Mouse (Mus musculus) embryonic facial prominence, embryonic 14.5 days (tissue): ENCODE results near the gene Cdh24. TPM values are rescaled to one million over a fixed set of nuclear protein-coding genes. Genes with fewer than 3 reads are reported as not detected.

Experiments used
- ATAC-seq: fragments of 200-750 bp; cut with Nextera tagmentation; 2 replicates; pipeline ENCODE4 v1.8.0; 2017; ENCODE audit warnings: low read depth, moderate number of reproducible peaks, moderate TSS enrichment
- DNase-seq: peaks from one replicate; pipeline ENCODE4 v3.0.0-alpha.2; 2015; ENCODE audit warnings: low spot score
- H3K27ac ChIP-seq: fragments of 300-500 bp; sonication (generic); replicated peaks from 2 replicates; pipeline ENCODE4 v1.5.1; 2014; ENCODE audit warnings: low read depth, mild to moderate bottlenecking, low read length, moderate library complexity
- H3K27me3 ChIP-seq: fragments of 300-500 bp; sonication (generic); replicated peaks from 2 replicates; pipeline ENCODE4 v1.6.1; 2014; ENCODE audit warnings: low read length; ENCODE audit not compliant: control insufficient read depth, insufficient read depth
- H3K36me3 ChIP-seq: fragments of 300-500 bp; sonication (generic); 2 replicates; pipeline ENCODE4 v1.6.1; 2014; ENCODE audit warnings: low read length, mixed read lengths; ENCODE audit not compliant: control insufficient read depth, insufficient read depth
- H3K4me1 ChIP-seq: fragments of 300-500 bp; sonication (generic); 2 replicates; pipeline ENCODE4 v1.6.1; 2014; ENCODE audit warnings: antibody characterized with exemption, low read length; ENCODE audit not compliant: control insufficient read depth, insufficient read depth
- H3K4me2 ChIP-seq: fragments of 300-500 bp; sonication (generic); 2 replicates; pipeline ENCODE4 v1.6.1; 2014; ENCODE audit warnings: low read depth, mild to moderate bottlenecking, low read length, moderate library complexity, mixed read lengths
- H3K4me3 ChIP-seq: fragments of 300-500 bp; sonication (generic); 2 replicates; pipeline ENCODE4 v1.5.1; 2014; ENCODE audit warnings: low read depth, mild to moderate bottlenecking, low read length
- H3K9ac ChIP-seq: fragments of 300-500 bp; sonication (generic); 2 replicates; pipeline ENCODE4 v1.6.1; 2014; ENCODE audit warnings: low read depth, mild to moderate bottlenecking, low read length, moderate library complexity, mixed read lengths
- H3K9me3 ChIP-seq: fragments of 300-500 bp; sonication (generic); 2 replicates; pipeline ENCODE4 v1.6.1; 2016; ENCODE audit warnings: low read length; ENCODE audit not compliant: control insufficient read depth
- WGBS: fragments of 180-500 bp; shearing (Covaris S2); extraction: QIAGEN DNeasy Blood & Tissue Kit; methylation state at CpG from one replicate; pipeline ENCODE4 v1.1.7; 2014; 5-methylcytosine and 5-hydroxymethylcytosine counted together
- microRNA counts: library from miRNA; unstranded; fragments of <30 nt; microRNA quantifications from one replicate; lab custom pipeline; 2017
- microRNA-seq: library from miRNA; unstranded; fragments of <30 nt; microRNA quantifications from one replicate; pipeline ENCODE4, GENCODE M21; 2016; ENCODE audit warnings: borderline number of aligned reads
- polyA plus RNA-seq: library from polyadenylated mRNA; unstranded; fragments of >200 nt; fragmentation: Nextera tagmentation; extraction: Ambion mirVana; gene quantifications from 2 replicates; pipeline ENCODE4 v1.2.1, GENCODE M21; 2014

Gene Cdh24
- polyA plus RNA-seq, 1 experiment from 2014 or later: 3.9 TPM

GRCm38 (mm10) chr14:54594631-54595414, 46.3 kb downstream of the Cdh24 start:
- DNase-seq (no peak), ATAC-seq (no peak)
- Histone ChIP-seq H3K9me3 (no peaks in the 10 kb centered on the region), H3K9ac (peak overlapping the region; percentile 42; the same call in 1 of the 2 replicates), H3K4me1 (no peaks in the 10 kb centered on the region), H3K27me3 (no peaks in the 10 kb centered on the region), H3K27ac (no peak overlapping the region), H3K4me3 (no peak overlapping the region), H3K4me2 (no peak overlapping the region), H3K36me3 (peaks cover 18% of the 10 kb centered on the region)
- WGBS: 67% methylated on average over 27 of the region's 28 CpGs

DNA sequence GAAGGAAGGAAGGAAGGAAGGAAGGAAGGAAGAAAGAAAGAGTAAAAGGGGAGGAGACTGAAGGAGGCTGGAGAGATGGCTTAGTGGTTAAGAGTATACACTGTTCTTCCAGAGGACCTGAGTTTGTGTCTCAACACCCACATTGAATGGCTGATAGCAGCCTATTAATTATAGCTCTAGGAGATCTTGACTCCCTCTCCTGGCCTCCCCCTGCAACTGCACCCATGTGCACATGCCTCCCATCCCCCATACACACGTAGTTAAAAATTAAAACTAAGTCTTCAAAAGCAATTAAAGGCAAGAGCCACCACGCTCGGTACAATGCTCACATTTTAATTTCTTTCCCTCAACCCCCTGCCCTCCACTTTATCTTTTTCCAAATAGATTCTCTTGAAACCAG, 47.1 kb downstream of the Cdh24 start:
- H3K27ac ChIP-seq: no peak overlapping the region
- no peak overlapping the region for H3K9ac ChIP-seq
- no peaks in the 10 kb centered on the region for H3K4me1 ChIP-seq
- WGBS: 93% methylated on average over 3 of the region's 3 CpGs
- DNase-seq (no peak), ATAC-seq (no peak)
- no peaks in the 10 kb centered on the region for H3K9me3 ChIP-seq
- H3K4me2 ChIP-seq: no peak overlapping the region
- peaks cover 18% of the 10 kb centered on the region for H3K36me3 ChIP-seq
- no peak overlapping the region for H3K4me3 ChIP-seq
- H3K27me3 ChIP-seq: no peaks in the 10 kb centered on the region

DNA sequence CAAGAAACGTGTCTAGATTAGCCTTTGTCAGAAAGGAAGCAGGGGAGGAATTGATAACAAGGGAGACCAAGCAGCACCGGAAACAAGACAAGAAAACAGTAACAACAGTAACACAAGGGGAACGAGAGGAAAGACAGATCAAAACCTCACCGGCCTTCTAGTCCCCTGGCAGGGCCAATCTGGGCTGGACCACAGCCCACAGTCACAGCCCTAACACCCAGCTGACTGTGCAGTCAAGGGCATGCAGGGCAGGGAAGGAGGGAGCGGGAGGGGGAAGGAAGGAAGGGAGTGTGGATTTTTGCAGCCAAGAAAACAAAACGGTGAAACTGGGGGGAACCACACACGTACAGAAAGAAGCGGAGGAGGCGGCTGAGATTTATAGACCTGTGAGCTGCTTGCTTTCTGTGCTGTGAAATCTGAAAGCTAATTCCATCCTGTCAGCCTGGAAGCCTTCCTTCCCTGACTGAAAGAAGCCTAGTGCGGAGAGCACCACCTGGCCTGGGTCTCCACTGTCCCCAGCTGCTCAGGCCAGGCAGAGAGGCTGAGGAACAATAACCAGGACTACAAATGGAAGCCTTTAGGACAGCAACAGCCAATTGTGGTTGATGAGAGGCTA, 48.7 kb downstream of the Cdh24 start:
- Histone ChIP-seq H3K36me3 (peaks cover 21% of the 10 kb centered on the region), H3K9ac (0 out of 2 replicates have a peak overlapping the region, but pooled peaks have one; percentile 14), H3K27me3 (no peaks in the 10 kb centered on the region), H3K9me3 (no peaks in the 10 kb centered on the region), H3K4me2 (no peak overlapping the region), H3K27ac (peak overlapping the region; percentile 39; the same call in 1 of the 2 replicates), H3K4me3 (no peak overlapping the region), H3K4me1 (no peaks in the 10 kb centered on the region)
- DNase-seq (no peak), ATAC-seq (no peak)
- 68% methylated on average over 10 of the region's 10 CpGs for WGBS

- no peaks in the 10 kb centered on the region for H3K4me1 ChIP-seq
- no peaks in the 10 kb centered on the region for H3K9me3 ChIP-seq
- peaks cover 23% of the 10 kb centered on the region for H3K36me3 ChIP-seq
- 86% methylated on average over 16 of the region's 16 CpGs for WGBS
- H3K27me3 ChIP-seq: no peaks in the 10 kb centered on the region
- no peak overlapping the region for H3K9ac ChIP-seq
- DNase-seq: no peak
- H3K4me2 ChIP-seq: no peak overlapping the region
- no peak overlapping the region for H3K27ac ChIP-seq
- H3K4me3 ChIP-seq: no peak overlapping the region
- no peak for ATAC-seq
Observed at GRCm38 (mm10) chr14:54591056-54591455, 50.1 kb downstream of the Cdh24 start.

GRCm38 (mm10) chr14:54583681-54584338, 57.4 kb downstream of the Cdh24 start:
- Histone ChIP-seq H3K27me3 (no peaks in the 10 kb centered on the region), H3K9me3 (no peaks in the 10 kb centered on the region), H3K36me3 (peaks cover 31% of the 10 kb centered on the region; the same call in 1 of the 2 replicates), H3K4me3 (no peak overlapping the region), H3K4me2 (no peak overlapping the region), H3K27ac (no peak overlapping the region), H3K4me1 (no peaks in the 10 kb centered on the region), H3K9ac (no peak overlapping the region)
- DNase-seq: peak; percentile 66
- peak; percentile 48; the same call in 1 of the 2 replicates for ATAC-seq
- 40% methylated on average over 7 of the region's 7 CpGs for WGBS

DNA sequence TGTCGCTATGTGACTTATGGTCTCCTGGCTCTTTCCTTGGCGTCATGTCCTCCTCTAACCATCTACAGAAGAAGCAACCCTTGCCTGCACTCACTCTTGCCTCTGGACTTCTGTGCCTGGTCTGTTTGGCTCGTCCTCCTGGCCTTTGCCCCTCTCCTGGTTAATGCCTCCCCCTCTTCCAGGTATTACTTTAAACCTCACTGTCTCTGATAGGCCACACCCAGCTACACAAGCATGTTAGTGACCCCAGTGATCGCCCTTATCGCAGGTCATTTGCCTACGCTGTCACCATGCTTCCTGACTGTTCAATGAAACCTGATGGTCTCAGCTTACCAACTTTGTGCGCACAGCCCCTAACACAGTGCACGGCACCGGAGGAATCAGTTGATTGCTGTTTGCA, 58.6 kb downstream of the Cdh24 start:
- WGBS: 88% methylated on average over 9 of the region's 9 CpGs
- no peak for DNase-seq
- Histone ChIP-seq H3K27ac (no peak overlapping the region), H3K4me1 (no peaks in the 10 kb centered on the region), H3K4me3 (no peak overlapping the region), H3K27me3 (no peaks in the 10 kb centered on the region), H3K9ac (no peak overlapping the region), H3K9me3 (no peaks in the 10 kb centered on the region), H3K4me2 (no peak overlapping the region), H3K36me3 (peaks cover 29% of the 10 kb centered on the region; the same call in 1 of the 2 replicates)
- no peak for ATAC-seq

MicroRNAs encoded within 50 kb of the gene (microRNA counts, 519-probe panel; counts per million panel counts)
- microRNA mmu-miR-686 (lab: Ali Mortazavi, UCI): 19.3 counts per million

Small RNA genes lying within 50 kb of the gene (microRNA-seq; reads per million reads assigned to microRNA genes)
- gene Mir686: not detected
- gene Mir6948: 0.50 reads per million

Other genes starting within 250 kb of the Cdh24 start
- 6.3 and 7.7 TPM in 2 replicates for gene Slc7a7, start 223.6 kb downstream of the Cdh24 start, polyA plus RNA-seq
- gene Mrpl52, start 214.5 kb downstream of the Cdh24 start, polyA plus RNA-seq: 226 and 241 TPM in 2 replicates
- gene Mmp14, start 209.8 kb downstream of the Cdh24 start, polyA plus RNA-seq: 235 and 254 TPM in 2 replicates
- gene Lrp10, start 177.2 kb downstream of the Cdh24 start, polyA plus RNA-seq: 41.0 and 43.4 TPM in 2 replicates
- gene Rem2, start 165.3 kb downstream of the Cdh24 start, polyA plus RNA-seq: 1.7 and 2.1 TPM in 2 replicates
- gene Prmt5, start 123.8 kb downstream of the Cdh24 start, polyA plus RNA-seq: 65.3 and 75.7 TPM in 2 replicates
- 40.4 and 44.3 TPM in 2 replicates for gene Haus4, start 86.7 kb downstream of the Cdh24 start, polyA plus RNA-seq
- 10.7 and 11.7 TPM in 2 replicates for gene Ajuba, start 63.8 kb downstream of the Cdh24 start, polyA plus RNA-seq
- 4.8 and 5.8 TPM in 2 replicates for gene 4931414P19Rik, start 35.4 kb downstream of the Cdh24 start, polyA plus RNA-seq
- 332 and 335 TPM in 2 replicates for gene Psmb5, start 23.3 kb downstream of the Cdh24 start, polyA plus RNA-seq
- gene Psmb11, start 19.9 kb downstream of the Cdh24 start, polyA plus RNA-seq: 0.16 TPM in 1 of 2 replicates, not detected in the other
- gene Gm17606, start 412 bp downstream of the Cdh24 start, polyA plus RNA-seq: not detected in 2 replicates
- gene 1700123O20Rik, start 44.9 kb upstream of the Cdh24 start, polyA plus RNA-seq: 70.7 and 84.9 TPM in 2 replicates
- gene Acin1, start 45.6 kb upstream of the Cdh24 start, polyA plus RNA-seq: 99.4 and 101 TPM in 2 replicates
- gene Gm29776, start 57.5 kb upstream of the Cdh24 start, polyA plus RNA-seq: 0.17 and 0.34 TPM in 2 replicates
- gene Cebpe, start 70.8 kb upstream of the Cdh24 start, polyA plus RNA-seq: 0.32 TPM in 1 of 2 replicates, not detected in the other
- 6.9 and 7.4 TPM in 2 replicates for gene Slc7a8, start 140.6 kb upstream of the Cdh24 start, polyA plus RNA-seq
- not detected in 2 replicates for gene Rnf212b, start 172.8 kb upstream of the Cdh24 start, polyA plus RNA-seq
- 9.1 and 11.5 TPM in 2 replicates for gene Homez, start 229.6 kb upstream of the Cdh24 start, polyA plus RNA-seq
- gene Ppp1r3e, start 236.2 kb upstream of the Cdh24 start, polyA plus RNA-seq: 2.1 and 2.4 TPM in 2 replicates
- gene Bcl2l2, start 242.0 kb upstream of the Cdh24 start, polyA plus RNA-seq: 4.5 and 4.8 TPM in 2 replicates
- gene Gm20521, start 242.1 kb upstream of the Cdh24 start, polyA plus RNA-seq: not detected in 2 replicates